ENCODE assay signal across 8 mouse cellular contexts in genomic region chr5:121711174-121711927, GRCm38 (mm10). TPM values are rescaled to one million over a fixed set of nuclear protein-coding genes. Genes with fewer than 3 reads are reported as not detected.
DNase-seq lines count a peak whose midpoint lies in the region; ATAC-seq and TF ChIP-seq lines count a peak whose summit lies in the region.

Gene Atxn2, plus strand, starts transcription at chr5:121711337.

- peaks cover 4 to 9% of the 10 kb centered on the region in 2 experiments for H3K4me1 ChIP-seq in MEL (ENCODE audit: control insufficient read depth in 1 of 2, insufficient read depth in 2 of 2, low read length in 2 of 2)
- H3K4me1 ChIP-seq in cerebellum, adult 2 months (ENCODE audit: control insufficient read depth, insufficient read depth, low read length): peaks cover 6% of the 10 kb centered on the region
- peaks cover 10% of the 10 kb centered on the region for H3K4me1 ChIP-seq in lung, embryonic 14.5 days (ENCODE audit: insufficient read depth)

- peaks cover 0 to 13% of the 10 kb centered on the region in 2 experiments; a peak in 2 of 4 replicates for H3K36me3 ChIP-seq in MEL (ENCODE audit: control insufficient read depth in 1 of 2, insufficient read depth in 2 of 2, low read length in 2 of 2)
- H3K36me3 ChIP-seq in lung, embryonic 14.5 days (ENCODE audit: insufficient read depth): no peaks in the 10 kb centered on the region

- WGBS in cerebellum, adult 2 months: 4% methylated on average over 67 of the region's 103 CpGs
- WGBS in lung, embryonic 14.5 days: 1% methylated on average over 67 of the region's 103 CpGs

- peak within 1 kb of the TSS; percentile 98 to 99 for H3K4me3 ChIP-seq in MEL (ENCODE audit: control insufficient read depth in 1 of 2, insufficient read depth in 1 of 2, low read depth in 2 of 2, low read length in 2 of 2)
- peak within 1 kb of the TSS; percentile 72 for H3K4me3 ChIP-seq in cerebellum, adult 2 months (replicated peaks; ENCODE audit: insufficient read depth, low read depth, low read length)
- peak within 1 kb of the TSS; percentile 97 for H3K4me3 ChIP-seq in lung, embryonic 14.5 days (ENCODE audit: low read depth, low read length)

- peak; percentile 88 for ATAC-seq in lung, embryonic 14.5 days (ENCODE audit: insufficient read depth)
- peak; percentile 61 for ATAC-seq in neutrophil, adult 5-6 weeks (ENCODE audit: extremely low read depth, insufficient number of reproducible peaks, low FRiP score, poor library complexity, severe bottlenecking)

- H3K4me2 ChIP-seq in lung, embryonic 14.5 days: peak within 1 kb of the TSS; percentile 68

- H3K27me3 ChIP-seq in MEL (ENCODE audit: control insufficient read depth in 1 of 2, insufficient read depth in 2 of 2, low read length in 2 of 2): no peaks in the 10 kb centered on the region
- no peaks in the 10 kb centered on the region for H3K27me3 ChIP-seq in cerebellum, adult 2 months (ENCODE audit: control insufficient read depth, insufficient read depth, low read length)
- H3K27me3 ChIP-seq in lung, embryonic 14.5 days (ENCODE audit: insufficient read depth, low read length): no peaks in the 10 kb centered on the region

- H3K9me3 ChIP-seq in MEL (replicated peaks; ENCODE audit: insufficient read depth, low read length): no peaks in the 10 kb centered on the region
- no peaks in the 10 kb centered on the region for H3K9me3 ChIP-seq in lung, embryonic 14.5 days (ENCODE audit: low read depth, low read length)

- no peak for TF ChIP-seq EP300 in MEL (IDR thresholded peaks at IDR 0.05; ENCODE audit: low read depth in 1 of 2, low read length in 2 of 2)

- no peak for TF ChIP-seq CTCF in MEL (IDR thresholded peaks at IDR 0.05 in 2 of 3, conservative IDR thresholded peaks at IDR 0.05 in 1 of 3; ENCODE audit: control insufficient read depth in 1 of 3, insufficient read depth in 1 of 3, low read depth in 2 of 3, low read length in 3 of 3, poor library complexity in 1 of 3, severe bottlenecking in 1 of 3)
- TF ChIP-seq CTCF in cerebellum, adult 2 months (IDR thresholded peaks at IDR 0.05; ENCODE audit: borderline replicate concordance, insufficient read depth, low read depth, low read length): no peak
- TF ChIP-seq CTCF in lung, embryonic 14.5 days (IDR thresholded peaks at IDR 0.05; ENCODE audit: low read depth): no peak

- H3K27ac ChIP-seq in MEL (ENCODE audit: control insufficient read depth, low read depth, low read length): peak within 1 kb of the TSS; percentile 70
- H3K27ac ChIP-seq in cerebellum, adult 2 months (ENCODE audit: insufficient read depth, low read length): peak within 1 kb of the TSS; percentile 74
- peak within 1 kb of the TSS; percentile 94 for H3K27ac ChIP-seq in lung, embryonic 14.5 days (ENCODE audit: low read depth)

- TF ChIP-seq POLR2A in MEL (IDR thresholded peaks at IDR 0.05; ENCODE audit: control insufficient read depth in 1 of 2, insufficient read depth in 1 of 2, low read depth in 1 of 2, low read length in 2 of 2, poor library complexity in 1 of 2): peak; percentile 71 to 92
- peak; percentile 95 for TF ChIP-seq POLR2A in cerebellum, adult 2 months (IDR thresholded peaks at IDR 0.05; ENCODE audit: borderline replicate concordance, insufficient read depth, low read length)

- DNase-seq in MEL (ENCODE audit: low read depth, low spot score): peak; percentile 91
- DNase-seq in cerebellum, adult 2 months: peak; percentile 83 to 91
- peak; percentile 85 for DNase-seq in forelimb bud, embryonic 11.5 days (ENCODE audit: low read depth, low spot score)
- peak; percentile 90 for DNase-seq in heart, postnatal 4 days
- DNase-seq in layer of hippocampus, adult 8-10 months (ENCODE audit: low spot score in 2 of 2): peak; percentile 60 to 80
- DNase-seq in lung, embryonic 14.5 days: peak; percentile 89
- DNase-seq in thymus, adult 18-20 months: peak; percentile 67 to 78

- TF ChIP-seq RAD21 in MEL (IDR thresholded peaks at IDR 0.05; ENCODE audit: low read depth, low read length): no peak

- H3K9ac ChIP-seq in MEL (ENCODE audit: control insufficient read depth, low read depth, low read length, poor library complexity, severe bottlenecking): peak within 1 kb of the TSS; percentile 97
- peak within 1 kb of the TSS; percentile 96 for H3K9ac ChIP-seq in lung, embryonic 14.5 days

- H3K79me2 ChIP-seq in MEL (ENCODE audit: control insufficient read depth, insufficient read depth, low read length, poor library complexity): peaks cover 46% of the 10 kb centered on the region

TF ChIP-seq in MEL, 35 proteins besides CTCF, POLR2A, EP300 and RAD21:
- TF ChIP-seq SIN3A (IDR thresholded peaks at IDR 0.05; ENCODE audit: low read length) (peak; percentile 81), NRF1 (IDR thresholded peaks at IDR 0.05; ENCODE audit: insufficient read depth, low read depth, low read length, poor library complexity, severe bottlenecking) (no peak), NELFE (IDR thresholded peaks at IDR 0.05; ENCODE audit: low read depth, low read length) (peak; percentile 97), ELF1 (IDR thresholded peaks at IDR 0.05; ENCODE audit: low read depth, low read length) (no peak), USF1 (IDR thresholded peaks at IDR 0.05; ENCODE audit: low read depth, low read length) (peak; percentile 85), CHD2 (IDR thresholded peaks at IDR 0.05; ENCODE audit: low read length) (no peak), ZNF384 (IDR thresholded peaks at IDR 0.05; ENCODE audit: low read depth, low read length) (no peak; the same call in 1 of the 2 replicates), E2F4 (IDR thresholded peaks at IDR 0.05; ENCODE audit: borderline replicate concordance, low read depth, low read length) (no peak), JUND (IDR thresholded peaks at IDR 0.05; ENCODE audit: low read depth, low read length) (no peak), UBTF (IDR thresholded peaks at IDR 0.05; ENCODE audit: borderline replicate concordance, insufficient read depth, low read depth, low read length) (no peak), POLR2AphosphoS2 (IDR thresholded peaks at IDR 0.05; ENCODE audit: low read length) (peak; percentile 93), MAZ (IDR thresholded peaks at IDR 0.05; ENCODE audit: low read depth, low read length) (peak; percentile 97; the same call in 1 of the 2 replicates), MAX (IDR thresholded peaks at IDR 0.05; ENCODE audit: low read length) (peak; percentile 88), GABPA (IDR thresholded peaks at IDR 0.05; ENCODE audit: low read depth, low read length) (no peak), ETS1 (IDR thresholded peaks at IDR 0.05; ENCODE audit: low read depth, low read length) (0 out of 2 replicates have a peak, but pooled peaks have one; percentile 35), BHLHE40 (IDR thresholded peaks at IDR 0.05; ENCODE audit: borderline replicate concordance, low read depth, low read length) (peak; percentile 95), KAT2A (conservative IDR thresholded peaks at IDR 0.05; ENCODE audit: low read depth, low read length) (peak; percentile 57), MAFK (IDR thresholded peaks at IDR 0.05; ENCODE audit: borderline replicate concordance, low read depth, low read length) (no peak), ZMIZ1 (IDR thresholded peaks at IDR 0.05; ENCODE audit: low read depth, low read length) (0 out of 2 replicates have a peak, but pooled peaks have one; percentile 60), MEF2A (IDR thresholded peaks at IDR 0.05; ENCODE audit: extremely low read depth, insufficient replicate concordance, low read depth, low read length, poor library complexity, severe bottlenecking) (no peak), CHD1 (IDR thresholded peaks at IDR 0.05; ENCODE audit: low read depth, low read length) (0 out of 2 replicates have a peak, but pooled peaks have one; percentile 22), MYB (IDR thresholded peaks at IDR 0.05; ENCODE audit: low read depth, low read length) (0 out of 2 replicates have a peak, but pooled peaks have one; percentile 16), USF2 (IDR thresholded peaks at IDR 0.05; ENCODE audit: borderline replicate concordance in 1 of 2, insufficient read depth in 1 of 2, low read depth in 1 of 2, low read length in 2 of 2) (peak in 1 of 2 experiments; percentile 40; a peak in 1 of 4 replicates), MYC (IDR thresholded peaks at IDR 0.05; ENCODE audit: low read depth, low read length) (peak; percentile 79; the same call in 1 of the 2 replicates), GATA1 (IDR thresholded peaks at IDR 0.05; ENCODE audit: low read depth, low read length) (no peak), MXI1 (IDR thresholded peaks at IDR 0.05; ENCODE audit: low read depth, low read length) (peak; percentile 86), HCFC1 (IDR thresholded peaks at IDR 0.05; ENCODE audit: low read depth, low read length) (peak; percentile 78), TBP (IDR thresholded peaks at IDR 0.05; ENCODE audit: low read depth, low read length) (0 out of 2 replicates have a peak, but pooled peaks have one; percentile 55), TCF12 (IDR thresholded peaks at IDR 0.05; ENCODE audit: low read depth, low read length) (peak; percentile 44), TAL1 (IDR thresholded peaks at IDR 0.05; ENCODE audit: low read length) (no peak), ZKSCAN1 (IDR thresholded peaks at IDR 0.05; ENCODE audit: low read depth, low read length) (peak; percentile 95), POLR2AphosphoS5 (IDR thresholded peaks at IDR 0.05; ENCODE audit: borderline replicate concordance, low read depth, low read length) (no peak), SMC3 (IDR thresholded peaks at IDR 0.05; ENCODE audit: low read depth, low read length) (peak; percentile 10; the same call in 1 of the 2 replicates), RCOR1 (IDR thresholded peaks at IDR 0.05; ENCODE audit: low read depth, low read length) (no peak; the same call in 1 of the 2 replicates), ZC3H11A (IDR thresholded peaks at IDR 0.05; ENCODE audit: low read depth, low read length) (no peak)

RNA-seq across cellular contexts. Expression of gene Atxn2, which starts in this region (rescaled TPM):
- 16.3 and 18.5 TPM in 2 replicates for total RNA-seq in MEL (2012; rRNA removed)
- 100 to 1,000 TPM in 1 of 2 experiments, 10 to 100 TPM in 1; 85.4 to 476 TPM for polyA plus RNA-seq in MEL (2012; ENCODE audit: insufficient read depth in 1 of 2, insufficient read length in 2 of 2, low read depth in 1 of 2, low replicate concordance in 2 of 2, missing spikeins in 1 of 2)
- 149 and 165 TPM in 2 replicates for polyA plus RNA-seq in cerebellum, adult 2 months (2012; rRNA removed)
- total RNA-seq in heart, postnatal 4 days (2021): 100 to 1,000 TPM; 174 to 180 TPM
- 100 to 1,000 TPM; 190 to 238 (median 231) TPM for total RNA-seq in layer of hippocampus, adult 8-10 months (2022)
- polyA plus RNA-seq in lung, embryonic 14.5 days (2014; fragmentation: Nextera tagmentation; extraction: Ambion mirVana): 79.2 and 83.9 TPM in 2 replicates
- total RNA-seq in neutrophil, adult 5-6 weeks (2017): 62.5 and 75.6 TPM in 2 replicates

Comparison
In these comparisons a context has a peak if more than half of its experiments do, and no peak if none do; other contexts are left out.
1. Peak in every context shown above with its lines: DNase-seq, ATAC-seq, H3K4me3 ChIP-seq and H3K27ac ChIP-seq.